Mouse (Mus musculus) heart, adult 8-10 months (tissue): ENCODE data around the gene Rpl23a. TPM values are rescaled to one million over a fixed set of nuclear protein-coding genes. Genes with fewer than 3 reads are reported as not detected.
"Not testable (repeated sequence)": the region's sequence is repeated elsewhere in the genome, so short reads cannot be mapped to it uniquely, and the experiment has no call there.

Experiments
- DNase-seq: peaks from one replicate; pipeline ENCODE4 v3.0.0; 2022; ENCODE audit warnings: low spot score
- microRNA-seq: library from miRNA; unstranded; fragments of <30 nt; microRNA quantifications from one replicate; pipeline ENCODE4 v1.2.0, GENCODE M21; 2022
- total RNA-seq, 4 experiments: library from RNA; stranded (reverse); gene quantifications; 2 replicates each; pipeline ENCODE4 v1.2.4; 2022

The Rpl23a gene
- total RNA-seq, 4 experiments from 2014 or later = 760 to 870 (median 833) TPM

DNA sequence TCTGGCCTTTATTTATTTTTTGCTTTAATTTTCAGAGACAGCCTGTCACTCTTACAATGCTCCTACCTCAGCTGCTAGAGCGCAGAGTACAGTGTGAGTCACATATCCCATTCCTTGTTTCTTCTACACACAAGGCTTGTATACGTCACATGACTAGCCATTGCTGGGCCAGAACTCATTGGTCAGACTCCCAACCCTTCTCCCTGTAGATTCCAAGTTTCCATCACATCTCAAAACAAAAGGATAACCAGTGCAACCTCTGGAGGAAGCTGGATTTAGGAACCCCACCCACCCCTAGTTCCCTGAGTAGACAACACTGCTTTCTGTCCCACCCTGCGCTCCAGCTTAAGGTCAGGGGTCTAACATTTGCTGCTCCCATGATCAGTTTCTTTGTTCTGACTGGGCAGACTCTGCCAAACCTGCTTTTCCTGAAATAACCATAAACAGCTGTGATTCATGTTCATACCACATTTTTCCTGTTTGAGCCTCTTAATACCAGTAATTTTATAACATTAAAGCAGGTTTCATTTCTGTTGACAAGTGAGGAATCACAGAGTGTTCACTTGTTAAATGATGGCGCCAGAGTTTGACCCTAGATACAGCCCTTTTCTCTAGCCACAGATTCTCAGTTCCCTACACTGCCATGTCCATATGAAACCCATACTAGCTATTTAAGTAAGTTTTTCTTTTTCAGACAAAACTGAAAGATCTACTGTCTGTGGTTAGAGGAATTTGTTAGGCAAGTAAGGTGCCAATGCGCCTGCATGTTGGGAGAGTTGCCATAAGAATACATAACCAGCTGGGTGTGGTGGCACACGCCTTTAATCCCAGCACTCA is 36.5 kb downstream of the Rpl23a start:
- no peak for DNase-seq

DNA sequence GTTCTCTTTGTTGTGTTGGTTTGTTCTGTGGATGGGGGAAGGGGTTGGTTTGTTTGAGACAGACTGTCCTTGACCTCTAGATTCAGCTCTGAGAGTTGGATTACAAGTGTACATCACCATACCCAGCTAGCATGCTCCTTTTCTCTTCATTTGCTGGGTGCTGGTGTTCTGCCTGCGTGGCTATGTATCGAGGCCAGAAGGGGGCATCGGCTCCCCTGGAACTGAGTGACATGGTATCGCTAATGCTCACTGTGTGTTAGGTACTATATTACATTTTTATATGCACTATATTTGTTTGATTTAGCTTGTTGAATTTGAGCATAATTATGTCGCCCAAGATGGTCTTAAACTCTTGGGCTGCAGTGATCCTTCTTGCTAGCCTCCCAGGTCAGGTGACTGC is 37.2 kb downstream of the Rpl23a start:
- DNase-seq = no peak

DNA sequence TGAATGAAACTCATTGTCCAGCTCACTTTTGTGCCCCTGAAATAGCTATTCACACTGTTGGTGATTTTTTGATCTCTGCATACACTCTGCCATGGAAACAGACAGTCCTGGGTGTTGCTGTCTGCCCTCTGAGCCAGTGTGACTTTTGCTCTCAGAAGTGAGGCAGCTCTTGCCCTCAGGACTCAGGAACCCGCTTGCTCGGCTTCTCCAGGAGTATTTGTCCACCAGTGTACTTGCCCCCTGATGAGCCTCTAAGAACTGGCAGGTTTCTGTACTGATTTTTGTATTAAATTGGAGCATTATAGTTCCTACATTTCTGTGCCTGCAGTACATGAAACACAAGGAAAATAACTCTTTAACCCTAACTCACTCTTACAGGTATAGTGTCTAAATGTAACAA is 39.9 kb downstream of the Rpl23a start:
- DNase-seq = no peak

DNA sequence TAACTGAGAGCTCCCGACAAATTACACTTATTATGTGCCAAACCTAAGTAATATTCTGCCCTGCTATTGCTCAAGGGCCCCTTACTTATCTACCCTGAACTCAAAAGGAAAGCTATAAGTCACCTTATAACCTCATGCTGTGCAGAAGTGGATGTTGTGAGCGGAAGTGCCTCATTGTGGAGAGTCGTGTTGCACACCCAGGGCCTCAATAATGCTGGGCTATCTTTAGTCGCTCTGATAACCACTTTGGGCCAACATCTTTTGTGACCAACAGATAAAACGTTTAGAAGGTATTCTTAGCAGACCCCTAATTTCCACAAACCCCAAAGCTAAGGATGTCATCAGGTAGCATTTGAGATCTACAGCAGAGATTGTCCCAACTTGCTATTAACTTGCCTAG is 42.7 kb downstream of the Rpl23a start:
- no peak for DNase-seq

DNA sequence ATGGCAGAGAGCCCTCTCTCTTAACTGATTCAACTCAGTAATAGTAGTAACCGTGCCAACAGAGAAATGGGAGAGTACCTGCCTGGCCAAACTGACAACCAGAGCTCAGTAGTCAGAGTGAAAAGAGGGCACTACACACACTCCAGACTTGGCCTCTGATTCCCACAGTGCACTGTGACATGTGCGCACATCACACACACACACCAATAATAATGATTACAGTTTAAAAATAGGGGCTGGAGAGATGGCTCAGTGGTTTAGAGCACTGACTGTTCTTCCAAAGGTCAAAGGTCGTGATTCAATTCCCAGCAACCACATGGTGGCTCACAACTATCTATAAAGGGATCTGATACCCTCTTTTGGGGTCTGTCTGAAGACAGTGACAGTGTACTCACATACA is 45.4 kb downstream of the Rpl23a start:
- no peak for DNase-seq

DNA sequence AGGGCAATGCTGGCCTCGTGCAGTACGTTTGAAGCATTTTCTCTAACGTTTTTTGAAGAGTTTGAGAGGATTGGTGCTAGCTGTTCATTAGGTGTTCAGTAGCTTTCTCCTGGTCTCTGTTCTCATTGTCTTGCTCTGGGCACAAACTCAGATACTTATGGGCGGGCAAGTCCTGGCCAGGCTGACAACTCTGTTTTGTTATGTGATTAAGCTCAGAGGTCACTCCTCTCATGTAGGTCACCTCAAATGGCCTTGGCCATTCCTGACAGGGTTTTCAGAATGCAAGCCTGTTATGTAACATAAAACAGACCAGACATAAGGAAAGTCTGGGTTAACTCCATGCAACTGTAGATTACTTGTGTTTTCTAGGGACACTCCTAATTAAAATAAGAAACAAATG is 45.8 kb downstream of the Rpl23a start:
- no peak for DNase-seq

DNA sequence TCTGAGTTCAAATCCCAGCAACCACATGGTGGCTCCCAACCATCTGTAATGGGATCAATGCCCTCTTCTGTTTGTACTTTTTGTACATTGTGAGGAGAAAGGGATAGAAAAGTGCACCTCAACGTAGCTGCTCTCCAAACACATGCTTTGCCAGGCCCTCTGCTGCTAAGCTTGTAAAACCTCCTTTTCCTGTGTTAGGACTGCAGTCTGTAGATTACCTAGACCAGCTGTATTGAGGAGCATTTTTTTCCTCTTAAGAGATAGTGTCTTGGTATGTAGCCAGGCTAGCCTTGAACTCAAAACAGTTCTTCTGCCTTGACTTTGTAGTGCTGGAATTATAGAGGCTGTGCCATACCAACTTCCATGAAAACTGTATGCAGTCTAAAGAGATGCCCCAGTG is 47.3 kb downstream of the Rpl23a start:
- DNase-seq = no peak

DNA sequence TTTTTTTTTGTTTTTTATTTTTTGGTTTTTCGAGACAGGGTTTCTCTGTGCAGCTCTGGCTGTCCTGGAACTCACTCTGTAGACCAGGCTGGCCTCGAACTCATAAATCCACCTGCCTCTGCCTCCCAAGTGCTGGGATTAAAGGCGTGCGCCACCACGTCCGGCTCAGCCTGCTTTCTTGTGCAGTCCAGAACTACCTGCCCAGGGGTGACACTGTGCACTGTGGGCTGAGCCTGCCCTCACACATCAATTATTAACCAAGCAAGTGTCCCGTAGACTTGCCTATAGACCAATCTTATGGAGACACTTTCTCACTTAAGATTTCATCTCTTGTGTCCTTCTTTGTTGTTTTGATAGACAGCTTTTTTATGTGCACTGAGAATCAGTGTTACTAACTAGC is 48.1 kb downstream of the Rpl23a start:
- not testable (repeated sequence) for DNase-seq

DNA sequence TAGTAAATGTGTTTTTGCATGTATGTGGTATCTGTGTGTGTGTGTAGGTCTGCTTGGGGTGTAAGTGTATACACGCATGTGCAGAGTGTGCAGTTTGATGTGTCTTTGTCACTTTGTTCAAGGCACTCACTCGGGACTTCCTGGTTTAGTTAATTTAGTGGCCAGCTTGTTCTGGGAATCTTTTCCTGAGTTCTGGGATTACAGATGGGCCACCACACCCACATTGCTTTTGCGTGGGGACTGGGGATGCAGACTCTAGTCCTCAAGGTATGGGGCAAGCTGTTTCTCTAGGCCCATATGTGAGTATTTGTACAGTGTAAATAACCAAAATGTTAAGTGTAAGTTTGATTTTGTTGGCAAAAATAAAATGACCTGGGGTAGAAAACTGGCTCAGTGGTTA is 49.0 kb downstream of the Rpl23a start:
- DNase-seq = no peak

DNA sequence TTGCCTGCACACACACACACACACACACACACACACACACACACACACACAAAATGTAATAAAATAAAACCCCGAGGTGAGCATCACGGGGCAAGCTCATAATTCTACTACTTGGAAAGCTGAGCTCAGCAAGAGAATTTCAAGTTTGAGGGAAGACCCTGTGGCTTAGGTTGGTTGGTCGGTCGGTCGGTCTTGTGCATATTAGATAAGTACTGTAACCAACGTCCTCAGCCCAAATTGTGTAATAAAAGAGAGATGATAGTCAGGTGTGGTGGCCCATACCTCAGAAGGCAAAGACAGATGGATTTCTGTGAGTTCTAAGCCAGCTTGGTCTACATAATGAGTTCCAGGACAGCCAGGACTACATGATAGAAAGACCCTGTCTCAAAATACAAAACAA is 49.5 kb downstream of the Rpl23a start:
- no peak for DNase-seq

Small RNAs within 50 kb of the gene (microRNA-seq; reads per million reads assigned to microRNA genes)
- 0.84 reads per million for gene Mir7653

Other genes starting within 250 kb of the Rpl23a start
- gene Phf12, start 200.8 kb downstream of the Rpl23a start, total RNA-seq = 10 to 100 TPM; 24.8 to 27.5 (median 26.0) TPM
- gene Dhrs13, start 151.3 kb downstream of the Rpl23a start, total RNA-seq = 1 to 10 TPM; 2.8 to 5.1 (median 4.2) TPM
- gene Flot2, start 145.7 kb downstream of the Rpl23a start, total RNA-seq = 10 to 100 TPM; 53.5 to 62.6 (median 56.4) TPM
- gene Eral1, start 103.2 kb downstream of the Rpl23a start, total RNA-seq = 10 to 100 TPM; 25.9 to 31.5 (median 28.5) TPM
- 10 to 100 TPM; 10.1 to 14.1 (median 12.5) TPM for gene Fam222b, start 88.9 kb downstream of the Rpl23a start, total RNA-seq
- gene Traf4, start 18.0 kb downstream of the Rpl23a start, total RNA-seq = 1 to 10 TPM; 3.4 to 4.3 (median 3.7) TPM
- 1 to 10 TPM; 2.0 to 3.2 (median 2.3) TPM for gene Nek8, start 6.9 kb downstream of the Rpl23a start, total RNA-seq
- gene Tlcd1, start 6.9 kb downstream of the Rpl23a start, total RNA-seq = 1 to 10 TPM; 2.9 to 7.1 (median 5.0) TPM
- 1 to 10 TPM; 6.8 to 8.7 (median 8.1) TPM for gene Rab34, start 4.8 kb upstream of the Rpl23a start, total RNA-seq
- gene Proca1, start 9.8 kb upstream of the Rpl23a start, total RNA-seq = 1 to 10 TPM in 2 of 4 experiments, under 1 TPM in 2; 0.62 to 1.6 (median 0.98) TPM
- gene Sdf2, start 62.2 kb upstream of the Rpl23a start, total RNA-seq = 10 to 100 TPM; 49.8 to 58.7 (median 53.6) TPM
- gene Supt6, start 62.4 kb upstream of the Rpl23a start, total RNA-seq = 10 to 100 TPM; 32.6 to 33.8 (median 32.7) TPM
- gene 2610507B11Rik, start 78.2 kb upstream of the Rpl23a start, total RNA-seq = 100 to 1,000 TPM; 201 to 242 (median 210) TPM
- 1 to 10 TPM in 1 of 4 experiments, under 1 TPM in 3; 0.38 to 1.3 (median 0.61) TPM for gene BC030499, start 107.3 kb upstream of the Rpl23a start, total RNA-seq
- gene Spag5, start 117.9 kb upstream of the Rpl23a start, total RNA-seq = under 1 TPM; 0.31 to 0.57 (median 0.46) TPM
- 1 to 10 TPM in 3 of 4 experiments, under 1 TPM in 1; 0.75 to 1.8 (median 1.3) TPM for gene Aldoc, start 139.4 kb upstream of the Rpl23a start, total RNA-seq
- 10 to 100 TPM; 24.6 to 27.1 (median 25.1) TPM for gene Pigs, start 144.8 kb upstream of the Rpl23a start, total RNA-seq
- gene Unc119, start 159.9 kb upstream of the Rpl23a start, total RNA-seq = 1 to 10 TPM; 3.5 to 6.8 (median 4.8) TPM
- not detected for gene Foxn1, start 203.0 kb upstream of the Rpl23a start, total RNA-seq
- not detected for gene Slc13a2, start 238.6 kb upstream of the Rpl23a start, total RNA-seq